Mouse (Mus musculus): ENCODE measurements at regions not wholly inside any gene's neighbourhood (a gene's known extent, or its start where the extent isn't known, plus 50 kb on each side); places are given as distances from the start of the nearest gene placed in this dataset.

DNA sequence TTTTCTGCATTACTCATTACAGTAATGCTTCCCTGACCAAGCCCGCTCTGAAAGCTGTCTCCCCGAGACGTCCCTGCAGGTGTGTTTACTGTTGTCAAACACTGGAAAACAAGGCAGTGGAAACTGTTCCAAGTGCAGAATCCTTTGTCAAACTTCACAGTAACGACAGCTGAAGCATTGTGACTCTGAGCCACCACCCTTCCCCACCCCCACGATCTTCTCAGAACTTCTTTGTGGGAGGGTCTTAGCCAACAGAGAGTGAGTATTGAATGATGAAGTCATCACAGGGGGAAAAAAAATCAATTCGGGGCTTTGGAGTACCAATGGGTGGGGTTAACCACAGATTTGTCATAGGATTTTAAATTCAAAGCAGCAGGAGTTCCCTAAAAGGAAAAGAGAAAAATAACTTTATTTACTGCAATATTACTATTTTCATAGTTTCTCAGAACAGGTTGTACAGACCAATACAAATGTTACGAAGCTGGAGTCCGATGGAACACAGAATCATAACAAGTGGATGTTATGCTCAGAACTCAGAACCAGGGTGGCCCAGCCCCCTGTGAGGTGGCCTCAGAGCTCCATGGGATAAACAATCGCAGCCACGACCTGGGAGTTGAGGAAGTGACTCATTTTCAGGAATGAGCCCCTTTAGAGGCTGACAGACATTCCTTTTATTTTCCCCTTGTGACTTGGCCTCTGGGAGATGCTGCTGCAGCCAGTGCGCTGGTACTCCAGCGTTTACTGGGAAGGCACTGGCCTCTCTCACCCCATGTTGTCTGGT, 65.5 kb upstream of the Galnt15 start:
- TF ChIP-seq TAL1 (IDR thresholded peaks at IDR 0.05; ENCODE audit: low read length): no peak
- no peak for TF ChIP-seq GATA1 (IDR thresholded peaks at IDR 0.05; ENCODE audit: low read length)

Measured in erythroblast, embryonic 14.5 days (primary cell).